Mouse (Mus musculus) forebrain, embryonic 14.5 days (tissue): ENCODE measurements at regions not wholly inside any gene's neighbourhood (a gene's known extent, or its start where the extent isn't known, plus 50 kb on each side); places are given as distances from the start of the nearest gene placed in this dataset.

ENCODE experiments used
- ATAC-seq: fragments of 200-750 bp; cut with Nextera tagmentation; 2 replicates; pipeline ENCODE4 v1.8.0; 2017; ENCODE audit warnings: mild to moderate bottlenecking, moderate library complexity
- DNase-seq: peaks from one replicate; pipeline ENCODE4 v3.0.0-alpha.2; 2015; ENCODE audit warnings: low spot score
- H3K27ac ChIP-seq: fragments of 300-500 bp; sonication (generic); 2 replicates; pipeline ENCODE4 v1.5.1; 2014; ENCODE audit warnings: low read depth, mild to moderate bottlenecking, control low read depth, low read length, moderate library complexity
- H3K27me3 ChIP-seq: fragments of 300-500 bp; sonication (generic); replicated peaks from 2 replicates; pipeline ENCODE4 v1.6.1; 2014; ENCODE audit warnings: low read length, control low read depth, mixed read lengths; ENCODE audit not compliant: control insufficient read depth, insufficient read depth
- H3K36me3 ChIP-seq: fragments of 300-500 bp; sonication (generic); 2 replicates; pipeline ENCODE4 v1.6.1; 2014; ENCODE audit warnings: low read length, control low read depth; ENCODE audit not compliant: control insufficient read depth, insufficient read depth
- H3K4me1 ChIP-seq: fragments of 300-500 bp; sonication (generic); 2 replicates; pipeline ENCODE4 v1.6.1; 2014; ENCODE audit warnings: antibody characterized with exemption, low read length, control low read depth; ENCODE audit not compliant: control insufficient read depth, insufficient read depth
- H3K4me2 ChIP-seq: fragments of 300-500 bp; sonication (generic); 2 replicates; pipeline ENCODE4 v1.6.1; 2014; ENCODE audit warnings: mild to moderate bottlenecking, control low read depth, low read length
- H3K4me3 ChIP-seq: fragments of 300-500 bp; sonication (generic); 2 replicates; pipeline ENCODE4 v1.5.1; 2014; ENCODE audit warnings: low read depth, low read length, control low read depth
- H3K9ac ChIP-seq: fragments of 300-500 bp; sonication (generic); 2 replicates; pipeline ENCODE4 v1.6.1; 2014; ENCODE audit warnings: mild to moderate bottlenecking, low read length, control low read depth, moderate library complexity
- H3K9me3 ChIP-seq: fragments of 300-500 bp; sonication (generic); replicated peaks from 2 replicates; pipeline ENCODE4 v1.6.1; 2016; ENCODE audit warnings: low read length, control low read depth, mixed read lengths; ENCODE audit not compliant: control insufficient read depth
- WGBS: fragments of 180-500 bp; shearing (Covaris S2); extraction: QIAGEN DNeasy Blood & Tissue Kit; methylation state at CpG from one replicate; pipeline ENCODE4 v1.1.7; 2014; 5-methylcytosine and 5-hydroxymethylcytosine counted together

GRCm38 (mm10) chr9:73242521-73243308 lies 129.5 kb downstream of the Rsl24d1 start:
- Histone ChIP-seq H3K4me3 (no peak overlapping the region), H3K36me3 (no peaks in the 10 kb centered on the region), H3K9ac (no peak overlapping the region), H3K4me2 (no peak overlapping the region), H3K9me3 (no peaks in the 10 kb centered on the region), H3K27me3 (no peaks in the 10 kb centered on the region), H3K27ac (no peak overlapping the region), H3K4me1 (no peaks in the 10 kb centered on the region)
- ATAC-seq (no peak), DNase-seq (peak; percentile 4)
- 72% methylated on average over 4 of the region's 4 CpGs for WGBS

- DNase-seq (no peak), ATAC-seq (no peak)
- Histone ChIP-seq H3K4me1 (no peaks in the 10 kb centered on the region), H3K27ac (no peak overlapping the region), H3K9me3 (no peaks in the 10 kb centered on the region), H3K4me2 (no peak overlapping the region), H3K9ac (no peak overlapping the region), H3K4me3 (no peak overlapping the region), H3K27me3 (no peaks in the 10 kb centered on the region), H3K36me3 (no peaks in the 10 kb centered on the region)
- 80% methylated on average over 2 of the region's 3 CpGs for WGBS
Observed at GRCm38 (mm10) chr9:73244177-73244576, 131.0 kb downstream of the Rsl24d1 start.

DNA sequence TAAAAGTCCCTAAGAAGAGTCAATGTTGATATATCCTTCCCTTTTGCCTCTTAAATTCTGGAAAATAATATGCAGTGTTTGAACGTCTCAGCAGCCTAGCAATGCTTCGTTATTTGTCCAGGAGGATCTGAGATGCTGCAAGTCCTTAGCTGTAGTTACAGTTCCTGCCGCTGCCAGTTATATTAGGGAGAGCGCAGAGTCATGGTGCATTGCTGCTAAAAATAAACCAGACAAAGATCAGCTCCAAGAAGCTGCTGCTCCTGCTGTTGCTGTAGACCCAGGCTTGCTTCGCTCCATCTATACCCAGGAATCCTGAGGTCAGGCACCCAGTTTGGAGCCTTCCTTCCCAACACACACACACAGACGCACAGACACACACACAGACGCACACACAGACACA lies 132.3 kb downstream of the Rsl24d1 start:
- peak; percentile 28 for DNase-seq

GRCm38 (mm10) chr9:73258171-73258570 lies 144.9 kb downstream of the Rsl24d1 start:
- ATAC-seq = peak; percentile 83; the same call in 1 of the 2 replicates
- no peak overlapping the region for H3K27ac ChIP-seq
- no peaks in the 10 kb centered on the region for H3K36me3 ChIP-seq
- H3K9me3 ChIP-seq = no peaks in the 10 kb centered on the region
- peak; percentile 75 for DNase-seq
- no peak overlapping the region for H3K4me3 ChIP-seq
- 61% methylated on average over 9 of the region's 9 CpGs for WGBS
- no peaks in the 10 kb centered on the region for H3K27me3 ChIP-seq
- no peaks in the 10 kb centered on the region for H3K4me1 ChIP-seq
- no peak overlapping the region for H3K4me2 ChIP-seq
- H3K9ac ChIP-seq = no peak overlapping the region

More for the DNA sequence above, 132.3 kb downstream of the Rsl24d1 start:
- H3K9ac ChIP-seq = no peak overlapping the region
- H3K36me3 ChIP-seq = no peaks in the 10 kb centered on the region
- H3K27me3 ChIP-seq = no peaks in the 10 kb centered on the region
- ATAC-seq = no peak
- H3K4me2 ChIP-seq = no peak overlapping the region
- H3K9me3 ChIP-seq = no peaks in the 10 kb centered on the region
- H3K4me3 ChIP-seq = no peak overlapping the region
- no peak overlapping the region for H3K27ac ChIP-seq
- no peaks in the 10 kb centered on the region for H3K4me1 ChIP-seq
- WGBS = 82% methylated on average over 7 of the region's 7 CpGs

DNA sequence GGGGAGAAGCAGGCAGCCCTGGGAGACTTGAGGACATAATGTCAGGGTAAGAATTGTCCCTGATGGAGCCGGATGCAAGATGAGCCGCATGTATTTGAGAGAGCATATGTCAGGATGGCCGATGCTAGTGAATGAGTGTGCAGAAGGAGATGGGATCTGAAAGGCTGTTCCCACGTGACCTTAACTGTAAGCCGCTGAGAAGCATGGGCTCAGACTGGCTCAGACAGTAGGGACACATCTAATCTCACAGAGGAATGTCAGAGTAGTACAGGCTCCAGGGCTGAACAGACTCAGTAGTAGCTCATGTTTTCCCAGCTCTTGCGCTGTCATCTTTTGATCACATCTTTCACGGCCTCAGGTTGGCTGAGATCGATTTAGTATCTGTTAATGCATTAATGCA lies 145.4 kb downstream of the Rsl24d1 start:
- no peaks in the 10 kb centered on the region for H3K36me3 ChIP-seq
- H3K27ac ChIP-seq = no peak overlapping the region
- no peak for ATAC-seq
- 88% methylated on average over 8 of the region's 8 CpGs for WGBS
- H3K4me3 ChIP-seq = no peak overlapping the region
- H3K9me3 ChIP-seq = no peaks in the 10 kb centered on the region
- H3K4me2 ChIP-seq = no peak overlapping the region
- H3K9ac ChIP-seq = no peak overlapping the region
- no peak for DNase-seq
- H3K4me1 ChIP-seq = no peaks in the 10 kb centered on the region
- H3K27me3 ChIP-seq = no peaks in the 10 kb centered on the region

- 17% methylated on average over 5 of the region's 5 CpGs for WGBS
- H3K27ac ChIP-seq = no peak overlapping the region
- ATAC-seq = peak; percentile 46; the same call in 1 of the 2 replicates
- no peak overlapping the region for H3K4me2 ChIP-seq
- H3K9me3 ChIP-seq = no peaks in the 10 kb centered on the region
- H3K36me3 ChIP-seq = no peaks in the 10 kb centered on the region
- no peaks in the 10 kb centered on the region for H3K4me1 ChIP-seq
- no peak overlapping the region for H3K9ac ChIP-seq
- no peak overlapping the region for H3K4me3 ChIP-seq
- DNase-seq = peak; percentile 22
- H3K27me3 ChIP-seq = no peaks in the 10 kb centered on the region
Observed at GRCm38 (mm10) chr9:73262711-73263110, 149.5 kb downstream of the Rsl24d1 start.

DNA sequence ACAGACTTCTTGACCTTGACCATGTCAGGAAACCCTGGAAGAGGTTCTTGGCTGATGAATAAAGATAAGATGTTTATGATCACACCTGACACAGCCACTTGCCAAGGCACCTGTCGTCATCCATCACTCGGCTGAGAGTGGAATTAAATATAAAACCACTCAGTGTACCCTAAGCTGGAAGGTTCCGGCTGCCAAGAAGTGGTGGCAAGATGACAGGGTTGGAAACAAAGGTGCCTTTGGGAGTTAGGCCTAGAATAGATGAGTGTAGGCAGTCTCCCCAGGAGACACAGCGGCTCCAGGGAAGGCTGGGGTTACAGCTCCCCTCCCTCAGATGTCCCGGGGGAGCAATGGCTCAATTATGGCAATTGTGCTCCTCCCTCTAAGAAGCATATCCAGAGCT lies 157.0 kb downstream of the Rsl24d1 start:
- H3K4me3 ChIP-seq = no peak overlapping the region
- ATAC-seq (no peak), DNase-seq (no peak)
- no peaks in the 10 kb centered on the region for H3K9me3 ChIP-seq
- no peak overlapping the region for H3K27ac ChIP-seq
- no peak overlapping the region for H3K9ac ChIP-seq
- no peaks in the 10 kb centered on the region for H3K36me3 ChIP-seq
- H3K4me2 ChIP-seq = no peak overlapping the region
- WGBS = 86% methylated on average over 5 of the region's 5 CpGs
- H3K4me1 ChIP-seq = no peaks in the 10 kb centered on the region
- H3K27me3 ChIP-seq = no peaks in the 10 kb centered on the region

DNA sequence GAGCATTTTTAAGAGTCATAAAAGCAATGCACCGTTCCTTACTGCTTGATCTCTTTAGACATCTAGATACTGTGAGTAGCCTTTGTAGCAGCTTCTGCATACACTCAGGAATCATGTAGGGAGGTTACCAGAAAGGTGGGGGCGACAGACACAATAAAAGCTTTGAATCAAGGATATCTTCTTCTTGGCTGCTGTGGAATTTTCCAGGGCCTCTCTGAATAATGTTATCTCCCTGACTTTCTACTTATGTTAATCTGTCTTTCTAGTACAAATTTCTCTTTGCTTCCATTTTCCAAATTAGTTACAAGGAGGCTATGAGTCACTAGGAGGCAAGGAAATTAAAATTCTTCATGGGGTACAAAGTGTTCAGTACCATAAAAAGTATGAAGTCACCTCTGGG lies 159.4 kb downstream of the Rsl24d1 start:
- Histone ChIP-seq H3K27me3 (no peaks in the 10 kb centered on the region), H3K9me3 (no peaks in the 10 kb centered on the region), H3K27ac (no peak overlapping the region), H3K36me3 (no peaks in the 10 kb centered on the region), H3K4me1 (no peaks in the 10 kb centered on the region), H3K4me2 (no peak overlapping the region), H3K9ac (no peak overlapping the region), H3K4me3 (no peak overlapping the region)
- ATAC-seq = no peak
- WGBS = 79% methylated on average over 2 of the region's 2 CpGs
- no peak for DNase-seq

- Histone ChIP-seq H3K9ac (no peak overlapping the region), H3K4me3 (no peak overlapping the region), H3K4me1 (no peaks in the 10 kb centered on the region), H3K9me3 (no peaks in the 10 kb centered on the region), H3K4me2 (no peak overlapping the region), H3K36me3 (no peaks in the 10 kb centered on the region), H3K27me3 (no peaks in the 10 kb centered on the region), H3K27ac (no peak overlapping the region)
- ATAC-seq = no peak
- DNase-seq = no peak
- 85% methylated on average over 4 of the region's 4 CpGs for WGBS
Observed at GRCm38 (mm10) chr9:73273681-73274080, 160.5 kb downstream of the Rsl24d1 start.
